Comparison of ENCODE assay signal across 16 mouse cellular contexts in genomic region chr10:44377821-44378220, GRCm38 (mm10).
A peak's percentile ranks its signal among the peaks of the same experiment; 100 is the strongest.
DNase-seq lines count a peak whose midpoint lies in the region; ATAC-seq and TF ChIP-seq lines count a peak whose summit lies in the region.
"Had no signal": no experiment of that assay in that cellular context is flagged by ENCODE, and none has a peak within 500 bp of the region (broad histone marks: within the 10 kb centered on the region; RNA-seq: fewer than 3 reads in every experiment).

No protein-coding gene starts in this region.

- no peak overlapping the region for H3K9ac ChIP-seq in forebrain, embryonic 13.5 days
- H3K9ac ChIP-seq in forebrain, embryonic 12.5 days = no peak overlapping the region
- no peak overlapping the region for H3K9ac ChIP-seq in heart, embryonic 11.5 days (ENCODE audit: low read depth, low read length)
- no peak overlapping the region for H3K9ac ChIP-seq in heart, adult 2 months (ENCODE audit: low read depth, low read length)
- H3K9ac ChIP-seq: hindbrain, embryonic 12.5 days; midbrain, embryonic 12.5 days had no signal

- no peak for TF ChIP-seq CTCF in layer of hippocampus, adult 2 months (conservative IDR thresholded peaks at IDR 0.05)
- no peak for TF ChIP-seq CTCF in heart, adult 2 months (IDR thresholded peaks at IDR 0.05)

- ATAC-seq in forebrain, embryonic 13.5 days = peak; percentile 65; the same call in 1 of the 2 replicates
- ATAC-seq in forebrain, embryonic 12.5 days (ENCODE audit: low FRiP score) = no peak
- ATAC-seq in heart, embryonic 11.5 days (replicated peaks; ENCODE audit: insufficient number of reproducible peaks, low FRiP score, low TSS enrichment) = no peak
- no peak for ATAC-seq in megakaryocyte-erythroid progenitor cell, adult 5-6 weeks (replicated peaks; ENCODE audit: low FRiP score, low TSS enrichment, poor library complexity, severe bottlenecking)
- ATAC-seq: lung, postnatal 0 days had no signal

- WGBS in forebrain, embryonic 13.5 days = 74% methylated on average over 5 of the region's 5 CpGs
- 84% methylated on average over 5 of the region's 5 CpGs for WGBS in forebrain, embryonic 12.5 days
- 43% methylated on average over 5 of the region's 5 CpGs for WGBS in heart, embryonic 11.5 days (ENCODE audit: insufficient replicate concordance)
- 70% methylated on average over 5 of the region's 5 CpGs for WGBS in heart, adult 2 months

- DNase-seq in A20 (ENCODE audit: low read depth, low spot score) = peak; percentile 32
- peak; percentile 72 to 78 for DNase-seq in layer of hippocampus, adult 2 months (ENCODE audit: low spot score in 2 of 2)
- DNase-seq in right cerebral cortex, adult 2 months (ENCODE audit: low spot score in 2 of 2) = peak; percentile 45 to 55
- DNase-seq in heart, adult 2 months = no peak
- DNase-seq: adrenal gland, postnatal 25 days; gastrocnemius, postnatal 36 days; kidney, adult 11 months; retina, postnatal 1 day; thymus, postnatal 4 days had no signal

- no peaks in the 10 kb centered on the region for H3K27me3 ChIP-seq in forebrain, embryonic 13.5 days
- 0 out of 2 replicates have a peak, but pooled peaks cover 3% of the 10 kb centered on the region for H3K27me3 ChIP-seq in forebrain, embryonic 12.5 days
- no peaks in the 10 kb centered on the region for H3K27me3 ChIP-seq in heart, embryonic 11.5 days (ENCODE audit: control insufficient read depth, insufficient read depth, low read length)
- no peaks in the 10 kb centered on the region for H3K27me3 ChIP-seq in heart, adult 2 months (ENCODE audit: control insufficient read depth, insufficient read depth, low read length)
- H3K27me3 ChIP-seq: hindbrain, embryonic 12.5 days; midbrain, embryonic 12.5 days had no signal

- H3K27ac ChIP-seq in forebrain, embryonic 13.5 days = no peak overlapping the region
- H3K27ac ChIP-seq in forebrain, embryonic 12.5 days = no peak overlapping the region
- peak overlapping the region; percentile 83 for H3K27ac ChIP-seq in layer of hippocampus, adult 2 months
- no peak overlapping the region for H3K27ac ChIP-seq in heart, embryonic 11.5 days (ENCODE audit: low read depth, low read length)
- H3K27ac ChIP-seq in heart, adult 2 months = no peak overlapping the region
- H3K27ac ChIP-seq: hindbrain, embryonic 12.5 days; midbrain, embryonic 12.5 days had no signal

- no peaks in the 10 kb centered on the region for H3K79me2 ChIP-seq in heart, adult 2 months (replicated peaks; ENCODE audit: control insufficient read depth, insufficient read depth, low read length)

- H3K9me3 ChIP-seq in forebrain, embryonic 13.5 days (replicated peaks) = no peaks in the 10 kb centered on the region
- H3K9me3 ChIP-seq in forebrain, embryonic 12.5 days = no peaks in the 10 kb centered on the region
- H3K9me3 ChIP-seq in heart, embryonic 11.5 days (replicated peaks; ENCODE audit: control insufficient read depth, low read length) = no peaks in the 10 kb centered on the region
- H3K9me3 ChIP-seq: hindbrain, embryonic 12.5 days; midbrain, embryonic 12.5 days had no signal

- H3K36me3 ChIP-seq in forebrain, embryonic 13.5 days (ENCODE audit: poor library complexity, severe bottlenecking) = no peaks in the 10 kb centered on the region
- H3K36me3 ChIP-seq in forebrain, embryonic 12.5 days (replicated peaks) = no peaks in the 10 kb centered on the region
- no peaks in the 10 kb centered on the region for H3K36me3 ChIP-seq in heart, embryonic 11.5 days (ENCODE audit: control insufficient read depth, insufficient read depth, low read length)
- no peaks in the 10 kb centered on the region for H3K36me3 ChIP-seq in heart, adult 2 months (ENCODE audit: control insufficient read depth, insufficient read depth, low read length)
- H3K36me3 ChIP-seq: hindbrain, embryonic 12.5 days; midbrain, embryonic 12.5 days had no signal

- peaks cover 21% of the 10 kb centered on the region for H3K4me1 ChIP-seq in forebrain, embryonic 13.5 days
- peaks cover 11% of the 10 kb centered on the region for H3K4me1 ChIP-seq in forebrain, embryonic 12.5 days
- H3K4me1 ChIP-seq in heart, embryonic 11.5 days (ENCODE audit: control insufficient read depth, insufficient read depth, low read length) = peaks cover 13% of the 10 kb centered on the region
- no peaks in the 10 kb centered on the region; the same call in 1 of the 2 replicates for H3K4me1 ChIP-seq in heart, adult 2 months (ENCODE audit: control insufficient read depth, insufficient read depth, low read length)

- no peak for TF ChIP-seq EP300 in heart, adult 2 months (IDR thresholded peaks at IDR 0.05; ENCODE audit: insufficient read depth, low read depth, low read length)

- H3K4me2 ChIP-seq in forebrain, embryonic 13.5 days = no peak overlapping the region
- H3K4me2 ChIP-seq in forebrain, embryonic 12.5 days = no peak overlapping the region
- no peak overlapping the region for H3K4me2 ChIP-seq in heart, embryonic 11.5 days
- H3K4me2 ChIP-seq: hindbrain, embryonic 12.5 days; midbrain, embryonic 12.5 days had no signal

- intact Hi-C loops in heart, adult 2 months (cut with DNase I) = no loop called here

- TF ChIP-seq POLR2A in heart, adult 2 months (IDR thresholded peaks at IDR 0.05; ENCODE audit: insufficient read depth, low read depth, low read length) = no peak

- no peak overlapping the region for H3K4me3 ChIP-seq in forebrain, embryonic 13.5 days
- H3K4me3 ChIP-seq in forebrain, embryonic 12.5 days (replicated peaks) = no peak overlapping the region
- H3K4me3 ChIP-seq in layer of hippocampus, adult 2 months = no peak overlapping the region
- H3K4me3 ChIP-seq in heart, embryonic 11.5 days (ENCODE audit: low read depth, low read length) = no peak overlapping the region
- no peak overlapping the region for H3K4me3 ChIP-seq in heart, adult 2 months
- H3K4me3 ChIP-seq: hindbrain, embryonic 12.5 days; midbrain, embryonic 12.5 days had no signal

Comparison
In these comparisons a context has a peak if more than half of its experiments do, and no peak if none do; other contexts are left out.
1. DNase-seq: peak in A20 (single experiment), layer of hippocampus, adult 2 months (2 of 2) and right cerebral cortex, adult 2 months (2 of 2); none in heart, adult 2 months (0 of 2).